Mouse (Mus musculus): ENCODE results near the gene Acvr1b.

GRCm38 (mm10) chr15:101241853-101242252 is 68.0 kb downstream of the Acvr1b start:
- TF ChIP-seq CTCF (IDR thresholded peaks at IDR 0.05) (no peak), EP300 (IDR thresholded peaks at IDR 0.05) (no peak)

Measured in lung, postnatal 0 days (tissue).